Mouse (Mus musculus) embryo, embryonic 10 days (tissue): ENCODE data around the gene Olfr703.

Experiments
- DNase-seq: peaks from one replicate; pipeline ENCODE4 v3.0.0-alpha.2; 2015; ENCODE audit warnings: low spot score

Olfr703 gene

DNA sequence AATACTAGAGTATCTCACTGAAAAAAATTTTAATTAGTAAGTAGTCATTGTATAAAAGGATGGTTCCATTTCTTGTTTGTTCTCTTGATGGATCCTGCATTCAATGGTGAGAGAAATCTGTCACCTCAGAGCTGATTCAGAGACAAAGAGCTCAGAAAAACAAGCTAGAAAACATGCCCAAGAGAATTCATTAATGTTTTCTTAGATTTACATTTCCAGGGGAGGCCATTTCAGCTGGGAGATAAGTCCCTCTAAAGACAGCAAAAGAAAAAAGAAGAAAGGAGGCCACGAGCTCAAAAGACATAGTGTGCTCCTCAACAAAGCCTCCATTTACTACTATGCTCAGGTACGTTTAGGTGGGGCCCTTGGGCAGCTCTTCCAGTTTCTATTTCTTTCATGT, at the start of gene Olfr703:
Olfr703 (plus strand) TSS at position 301 of the 400 bp plus-strand sequence.
- no peak for DNase-seq

DNA sequence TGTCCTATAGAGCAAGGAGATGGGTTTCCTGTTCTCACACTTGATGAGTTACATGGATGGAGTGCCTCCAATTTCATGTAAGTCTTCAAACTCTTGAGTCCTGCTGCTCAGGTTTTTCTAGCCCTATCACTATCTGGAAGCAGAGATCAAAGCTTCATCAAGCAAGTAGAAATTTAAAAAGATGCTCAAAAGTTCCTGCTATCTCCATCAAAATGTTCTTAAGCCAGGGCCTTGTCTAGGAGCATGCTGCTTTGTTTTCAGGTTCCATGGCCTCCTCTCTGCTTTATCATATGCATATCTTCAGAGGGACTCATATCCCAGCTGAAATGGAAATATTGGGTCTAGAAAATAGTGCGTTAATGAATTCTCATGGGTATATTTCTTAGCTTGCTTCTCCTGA, 34.4 kb upstream of the Olfr703 start, which contains the start of gene Olfr700:
Olfr700 (minus strand) TSS at position 101 of the 400 bp plus-strand sequence.
- DNase-seq: no peak

DNA sequence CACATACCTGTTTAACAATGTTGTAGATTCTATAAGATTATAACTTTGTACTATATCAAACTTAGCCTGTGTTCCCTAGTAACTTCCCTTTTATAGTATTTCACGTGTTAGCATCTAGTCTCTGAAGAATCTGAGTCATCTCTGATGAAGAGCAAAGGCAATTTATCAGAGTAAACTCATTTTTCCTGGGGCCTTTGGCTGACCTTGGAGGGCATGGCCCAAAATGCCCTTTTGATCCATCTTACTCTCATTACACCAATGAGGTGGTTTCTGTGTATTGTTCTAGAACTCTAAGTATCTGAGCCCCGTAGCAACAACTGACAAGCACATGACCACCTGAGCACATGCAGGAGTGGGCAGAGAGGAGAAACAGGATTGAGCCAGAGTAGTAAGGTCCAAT, 29.3 kb upstream of the Olfr703 start, which contains the start of gene Olfr701:
Olfr701 (plus strand) TSS at position 301 of the 400 bp plus-strand sequence.
- no peak for DNase-seq

DNA sequence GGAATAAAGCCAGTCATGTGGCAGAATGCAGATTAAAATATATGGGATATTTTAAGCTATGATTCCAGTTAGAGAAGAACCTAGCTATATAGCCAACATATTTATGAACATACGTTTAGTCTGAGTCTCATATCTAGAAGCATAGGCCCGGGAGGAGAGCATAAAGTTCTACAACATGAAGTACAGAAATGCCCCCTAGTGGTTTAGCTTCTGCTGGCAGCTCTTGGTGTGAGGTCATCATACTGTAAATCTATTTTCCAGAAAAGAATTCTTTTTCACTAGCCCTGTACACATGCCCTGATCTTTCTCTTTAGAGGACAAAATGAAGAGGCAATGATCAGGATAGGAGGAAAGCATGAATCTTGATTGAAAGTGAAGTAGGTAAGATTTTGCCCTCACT, 27.4 kb upstream of the Olfr703 start:
- DNase-seq: peak; percentile 14

DNA sequence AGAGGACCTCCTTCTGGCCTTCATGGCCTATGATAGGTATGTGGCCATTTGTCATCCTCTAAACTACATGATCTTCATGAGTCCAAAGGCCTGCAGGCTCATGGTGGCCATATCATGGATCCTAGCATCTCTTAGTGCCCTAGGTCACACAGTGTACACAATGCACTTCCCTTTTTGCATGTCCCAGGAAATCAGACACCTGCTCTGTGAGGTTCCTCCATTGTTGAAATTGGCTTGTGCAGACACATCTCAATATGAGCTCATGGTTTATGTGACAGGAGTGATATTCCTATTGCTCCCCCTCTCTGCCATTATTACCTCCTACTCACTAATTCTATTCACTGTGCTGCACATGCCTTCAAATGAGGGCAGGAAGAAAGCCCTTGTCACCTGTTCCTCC, 24.7 kb upstream of the Olfr703 start:
- no peak for DNase-seq

DNA sequence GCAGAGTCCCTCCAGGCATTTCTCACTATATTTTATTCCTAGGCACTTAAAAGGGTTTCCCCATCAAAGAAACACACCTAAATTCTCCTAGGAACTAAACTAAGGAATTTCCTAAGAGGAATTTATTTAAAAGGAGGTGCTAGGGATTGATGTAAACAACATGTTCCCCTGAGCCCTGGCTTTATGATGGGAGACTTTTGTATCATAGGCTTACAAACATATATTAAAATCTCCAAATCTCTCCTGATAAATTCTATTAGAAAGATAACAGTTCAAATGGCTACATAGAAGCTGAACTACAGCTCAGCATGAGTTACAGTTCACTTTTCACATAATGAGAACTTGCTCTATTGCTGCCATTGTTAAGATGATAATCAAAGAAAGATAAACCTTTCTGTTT, 9.4 kb upstream of the Olfr703 start, which contains the start of gene Olfr702:
Olfr702 (minus strand) TSS at position 101 of the 400 bp plus-strand sequence.
- DNase-seq: no peak

DNA sequence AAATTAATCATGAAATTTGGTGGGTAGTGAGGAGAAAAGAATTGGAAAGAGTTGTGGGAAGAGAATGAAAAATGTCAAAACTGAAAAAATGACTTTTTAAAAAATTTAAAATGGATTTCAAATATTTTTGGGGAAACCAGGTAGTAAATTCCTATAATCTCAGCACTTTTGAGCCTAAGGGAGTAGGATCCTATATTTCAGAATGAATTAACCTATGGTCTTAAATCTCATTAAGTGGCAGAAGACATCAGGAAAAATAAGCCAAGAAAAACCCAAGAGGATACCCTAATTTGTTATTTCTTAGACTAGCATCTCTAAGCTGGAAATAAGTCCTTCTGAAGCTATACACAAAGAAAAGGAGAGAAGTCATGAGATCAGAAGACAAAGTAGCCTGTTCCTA, 19.7 kb downstream of the Olfr703 start, which contains the start of gene Olfr704:
Olfr704 (plus strand) TSS at position 301 of the 400 bp plus-strand sequence.
- no peak for DNase-seq

DNA sequence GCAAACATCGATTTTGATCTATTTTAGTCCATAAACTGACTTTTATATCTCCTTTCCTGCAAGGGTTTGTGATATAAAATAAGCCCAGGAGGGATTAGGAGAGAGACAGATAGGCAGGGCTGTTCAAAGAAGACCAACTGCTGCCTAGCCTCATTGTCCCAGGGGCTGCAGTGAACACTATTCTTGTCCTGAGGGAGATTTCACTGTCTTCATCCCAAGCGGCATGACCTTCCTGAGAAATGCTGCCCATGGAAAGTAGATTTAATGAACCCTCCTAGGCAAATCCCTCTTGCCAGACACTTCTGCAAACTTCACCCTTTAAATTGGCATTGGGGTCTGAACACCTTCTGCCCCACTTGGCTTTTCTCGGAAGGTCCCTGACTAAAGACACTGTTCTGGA, 33.6 kb downstream of the Olfr703 start, which contains the start of gene Olfr705:
Olfr705 (minus strand) TSS at position 101 of the 400 bp plus-strand sequence.
- DNase-seq: no peak

DNA sequence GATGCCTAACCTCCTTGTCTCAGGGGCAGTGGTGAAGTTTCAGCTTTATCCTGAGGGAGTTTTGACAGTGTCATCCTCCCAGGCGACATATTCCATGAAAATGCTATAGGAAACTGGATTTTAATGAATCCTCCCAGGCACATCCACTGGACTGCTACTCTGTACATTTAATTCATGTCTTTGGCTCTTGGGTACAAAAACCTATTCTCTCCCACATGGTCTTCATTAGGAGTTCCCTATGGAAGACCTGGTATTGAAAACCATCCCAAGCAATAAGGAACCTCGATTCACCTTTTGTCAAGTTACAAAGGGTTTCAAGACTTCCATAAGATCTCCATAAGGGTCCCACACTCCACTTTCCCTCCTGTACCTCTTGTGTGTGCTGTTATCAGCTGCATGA, 44.9 kb downstream of the Olfr703 start, which contains the start of gene Olfr706:
Olfr706 (minus strand) TSS at position 101 of the 400 bp plus-strand sequence.
- DNase-seq: no peak
